Mouse (Mus musculus): ENCODE results near the gene Litaf. TPM values are rescaled to one million over a fixed set of nuclear protein-coding genes. Genes with fewer than 3 reads are reported as not detected.

The Litaf gene
- polyA plus RNA-seq (2016; fragmentation: Nextera tagmentation; extraction: Ambion mirVana) = 31.7 and 34.8 TPM in 2 replicates

GRCm38 (mm10) chr16:11066029-11066832 is at the start of gene Litaf:
Litaf (minus strand) TSS chr16:11066157.
- H3K9ac ChIP-seq = peak within 1 kb of the TSS; percentile 68
- H3K4me1 ChIP-seq = peaks cover 46% of the 10 kb centered on the region
- peak; percentile 96 for ATAC-seq
- peak within 1 kb of the TSS; percentile 66 for H3K4me3 ChIP-seq
- H3K36me3 ChIP-seq = no peaks in the 10 kb centered on the region
- H3K27ac ChIP-seq = peak within 1 kb of the TSS; percentile 62
- H3K27me3 ChIP-seq (replicated peaks) = peaks cover 53% of the 10 kb centered on the region
- peak within 1 kb of the TSS; percentile 96 for H3K4me2 ChIP-seq
- no peaks in the 10 kb centered on the region for H3K9me3 ChIP-seq (replicated peaks)
- under 1% methylated on average over 77 of the region's 78 CpGs for WGBS (ENCODE audit: insufficient replicate concordance)

- no peaks in the 10 kb centered on the region for H3K4me1 ChIP-seq
These were observed 43.3 kb upstream of the Litaf start for GRCm38 (mm10) chr16:11109198-11109740.

GRCm38 (mm10) chr16:11104905-11105304 is 38.9 kb upstream of the Litaf start:
- H3K9ac ChIP-seq = no peak overlapping the region
- no peak overlapping the region for H3K4me3 ChIP-seq
- WGBS (ENCODE audit: insufficient replicate concordance) = 79% methylated on average over 1 of the region's 1 CpGs

More at GRCm38 (mm10) chr16:11109198-11109740, 43.3 kb upstream of the Litaf start:
- H3K9me3 ChIP-seq (replicated peaks) = no peaks in the 10 kb centered on the region
- WGBS (ENCODE audit: insufficient replicate concordance) = 76% methylated on average over 4 of the region's 4 CpGs
- H3K27ac ChIP-seq = no peak overlapping the region
- no peak overlapping the region for H3K4me2 ChIP-seq
- no peak for ATAC-seq
- no peaks in the 10 kb centered on the region for H3K27me3 ChIP-seq (replicated peaks)
- no peak overlapping the region for H3K4me3 ChIP-seq
- peaks cover 46% of the 10 kb centered on the region for H3K36me3 ChIP-seq
- H3K9ac ChIP-seq = no peak overlapping the region

DNA sequence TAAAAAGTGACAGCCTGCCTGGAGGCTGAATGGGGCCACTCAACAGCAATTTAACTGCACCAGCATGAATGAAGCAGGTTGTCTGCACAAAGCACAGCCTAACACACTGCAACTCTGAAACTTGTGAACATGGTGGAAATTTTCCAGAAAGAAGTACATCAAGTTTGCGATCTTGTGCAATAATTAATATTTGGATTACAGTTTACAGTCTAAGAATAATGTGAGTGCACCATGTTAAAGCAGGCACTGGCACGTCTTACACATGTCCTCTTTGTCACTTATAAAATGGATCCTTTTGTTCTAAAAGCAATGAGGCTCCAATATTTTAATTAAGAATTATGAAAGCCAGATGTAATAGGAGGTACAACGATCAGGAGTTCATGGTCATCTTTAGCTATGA is 31.3 kb upstream of the Litaf start:
- Histone ChIP-seq H3K27ac (no peak overlapping the region), H3K9me3 (replicated peaks) (no peaks in the 10 kb centered on the region), H3K4me1 (peaks cover 13% of the 10 kb centered on the region), H3K27me3 (replicated peaks) (no peaks in the 10 kb centered on the region), H3K4me3 (no peak overlapping the region), H3K36me3 (peaks cover 46% of the 10 kb centered on the region), H3K4me2 (no peak overlapping the region), H3K9ac (no peak overlapping the region)
- 81% methylated on average over 3 of the region's 3 CpGs for WGBS (ENCODE audit: insufficient replicate concordance)
- no peak for ATAC-seq

More at GRCm38 (mm10) chr16:11104905-11105304, 38.9 kb upstream of the Litaf start:
- Histone ChIP-seq H3K9me3 (replicated peaks) (no peaks in the 10 kb centered on the region), H3K4me2 (no peak overlapping the region), H3K36me3 (peaks cover 49% of the 10 kb centered on the region), H3K27ac (no peak overlapping the region), H3K27me3 (replicated peaks) (no peaks in the 10 kb centered on the region), H3K4me1 (no peaks in the 10 kb centered on the region)
- ATAC-seq = no peak

GRCm38 (mm10) chr16:11093717-11094386 is 27.9 kb upstream of the Litaf start:
- no peaks in the 10 kb centered on the region for H3K27me3 ChIP-seq (replicated peaks)
- peak; percentile 61 for ATAC-seq
- H3K36me3 ChIP-seq = peaks cover 65% of the 10 kb centered on the region
- no peak overlapping the region; the same call in 1 of the 2 replicates for H3K9ac ChIP-seq
- peaks cover 13% of the 10 kb centered on the region for H3K4me1 ChIP-seq
- peak overlapping the region; percentile 34; the same call in 1 of the 2 replicates for H3K27ac ChIP-seq
- H3K4me3 ChIP-seq = no peak overlapping the region
- 60% methylated on average over 13 of the region's 13 CpGs for WGBS (ENCODE audit: insufficient replicate concordance)
- no peaks in the 10 kb centered on the region for H3K9me3 ChIP-seq (replicated peaks)
- H3K4me2 ChIP-seq = no peak overlapping the region

DNA sequence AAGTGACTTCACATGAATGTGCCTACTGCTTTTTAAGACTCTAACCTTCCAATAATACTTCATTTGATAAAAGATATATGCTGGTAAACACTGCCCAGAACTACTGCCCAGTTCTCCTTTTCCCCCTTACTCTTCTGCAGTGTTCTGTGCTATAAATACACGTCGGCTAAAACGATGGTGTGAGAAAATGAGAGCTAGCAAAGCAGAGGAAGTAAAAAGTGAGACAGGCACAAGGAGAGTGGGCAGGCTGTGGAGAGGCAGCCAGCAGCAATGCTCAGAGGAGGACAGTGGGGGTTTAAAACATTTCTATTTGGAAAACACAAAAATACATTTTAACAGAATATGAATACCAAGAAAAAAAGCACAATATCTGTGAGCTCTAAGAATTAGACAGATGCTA is 26.6 kb upstream of the Litaf start:
- no peak overlapping the region for H3K4me2 ChIP-seq
- H3K36me3 ChIP-seq = peaks cover 78% of the 10 kb centered on the region
- no peak overlapping the region for H3K9ac ChIP-seq
- no peak overlapping the region for H3K27ac ChIP-seq
- H3K27me3 ChIP-seq (replicated peaks) = no peaks in the 10 kb centered on the region
- H3K9me3 ChIP-seq (replicated peaks) = no peaks in the 10 kb centered on the region
- H3K4me1 ChIP-seq = peaks cover 13% of the 10 kb centered on the region
- WGBS (ENCODE audit: insufficient replicate concordance) = 53% methylated on average over 3 of the region's 3 CpGs
- H3K4me3 ChIP-seq = no peak overlapping the region
- ATAC-seq = no peak

- Histone ChIP-seq H3K4me1 (peaks cover 13% of the 10 kb centered on the region), H3K9me3 (replicated peaks) (no peaks in the 10 kb centered on the region), H3K4me3 (no peak overlapping the region), H3K4me2 (no peak overlapping the region), H3K27ac (no peak overlapping the region), H3K27me3 (replicated peaks) (no peaks in the 10 kb centered on the region), H3K36me3 (peaks cover 83% of the 10 kb centered on the region), H3K9ac (no peak overlapping the region)
- WGBS (ENCODE audit: insufficient replicate concordance) = 66% methylated on average over 4 of the region's 4 CpGs
- ATAC-seq = no peak
These were observed 26.1 kb upstream of the Litaf start for GRCm38 (mm10) chr16:11092061-11092460.

GRCm38 (mm10) chr16:11090836-11091570 is 25.0 kb upstream of the Litaf start:
- Histone ChIP-seq H3K4me1 (peaks cover 13% of the 10 kb centered on the region), H3K27me3 (replicated peaks) (no peaks in the 10 kb centered on the region), H3K4me2 (no peak overlapping the region), H3K9ac (no peak overlapping the region), H3K36me3 (peaks cover 83% of the 10 kb centered on the region), H3K9me3 (replicated peaks) (no peaks in the 10 kb centered on the region), H3K4me3 (no peak overlapping the region), H3K27ac (no peak overlapping the region)
- ATAC-seq = no peak
- WGBS (ENCODE audit: insufficient replicate concordance) = 78% methylated on average over 10 of the region's 10 CpGs

DNA sequence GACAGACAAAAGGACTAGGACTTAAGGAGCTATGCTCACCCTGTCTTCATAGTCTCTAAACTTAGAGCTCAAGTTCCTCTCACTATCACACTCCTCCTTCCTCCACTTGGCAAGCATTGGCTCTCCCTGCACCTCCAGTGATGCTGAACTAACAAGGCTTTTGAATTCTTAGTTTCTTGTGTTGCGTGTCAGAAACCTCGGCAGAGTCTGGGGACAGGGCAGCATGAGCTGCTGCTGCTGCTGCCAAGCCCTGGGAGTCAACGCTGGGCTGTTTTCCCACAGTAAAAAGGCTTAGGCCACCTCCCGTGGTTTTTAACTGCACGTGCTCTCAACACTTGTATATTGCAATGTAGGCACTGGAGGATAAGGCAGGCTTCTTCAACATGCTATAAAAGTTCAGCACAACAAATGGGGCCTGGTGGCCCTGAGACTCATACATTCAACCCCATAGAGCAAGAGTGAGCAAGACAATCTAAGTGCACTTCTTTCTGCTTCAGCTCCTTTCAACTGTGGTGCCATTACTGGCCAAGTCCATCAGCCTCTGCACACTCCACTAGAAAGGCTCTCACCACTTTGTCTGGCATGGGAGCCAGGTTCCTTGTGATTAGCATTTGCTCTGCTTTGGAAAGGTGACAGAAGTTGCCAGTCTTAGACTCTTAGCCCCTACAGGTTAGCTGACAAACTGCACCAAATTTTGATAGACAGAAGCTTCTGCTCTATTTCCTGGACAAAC is 21.1 kb upstream of the Litaf start:
- Histone ChIP-seq H3K9me3 (replicated peaks) (no peaks in the 10 kb centered on the region), H3K4me1 (no peaks in the 10 kb centered on the region), H3K27ac (no peak overlapping the region), H3K36me3 (peaks cover 96% of the 10 kb centered on the region), H3K27me3 (replicated peaks) (no peaks in the 10 kb centered on the region), H3K9ac (no peak overlapping the region), H3K4me3 (no peak overlapping the region), H3K4me2 (no peak overlapping the region)
- 85% methylated on average over 5 of the region's 5 CpGs for WGBS (ENCODE audit: insufficient replicate concordance)
- no peak for ATAC-seq

DNA sequence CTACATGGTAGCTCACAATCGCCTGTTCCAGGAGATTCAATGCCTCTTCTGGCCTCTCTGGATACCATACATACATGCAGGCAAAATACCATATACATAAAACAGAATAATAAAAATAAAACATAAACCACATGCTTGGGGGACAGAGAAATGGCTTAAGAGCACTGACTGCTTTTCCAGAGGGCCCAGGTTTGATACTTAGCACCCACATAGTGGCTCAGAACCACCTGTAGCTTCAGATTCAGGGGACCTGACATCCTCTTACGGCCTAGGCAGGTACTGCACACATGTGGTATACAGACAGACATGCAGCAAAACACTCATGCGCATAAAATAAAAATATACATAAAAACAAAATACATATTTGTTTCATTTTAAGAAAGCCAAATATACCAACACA is 20.3 kb upstream of the Litaf start:
- WGBS (ENCODE audit: insufficient replicate concordance) = 82% methylated on average over 3 of the region's 3 CpGs
- H3K36me3 ChIP-seq = peaks cover 96% of the 10 kb centered on the region
- no peak overlapping the region for H3K4me3 ChIP-seq

DNA sequence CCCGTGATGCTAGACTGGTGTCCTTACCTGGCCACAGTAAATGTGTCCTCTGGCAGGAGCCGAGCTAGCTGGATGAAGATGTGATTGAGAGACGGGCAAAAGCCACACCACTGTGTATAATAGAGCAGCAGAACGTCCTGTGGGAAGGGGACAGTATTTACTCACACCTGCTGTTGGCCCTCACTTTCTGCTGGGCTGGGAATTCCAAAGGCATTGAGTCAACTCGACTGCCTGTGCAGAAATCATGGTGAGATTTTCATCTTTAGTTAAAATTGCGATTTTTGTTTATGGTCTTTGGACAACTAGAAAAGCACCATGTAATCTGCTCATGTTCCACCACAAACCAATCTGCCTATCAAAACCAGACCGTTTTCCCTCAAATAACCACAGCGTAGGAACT is 18.2 kb upstream of the Litaf start:
- WGBS (ENCODE audit: insufficient replicate concordance) = 80% methylated on average over 8 of the region's 8 CpGs
- no peak overlapping the region for H3K4me3 ChIP-seq

More for the DNA sequence above, 20.3 kb upstream of the Litaf start:
- no peaks in the 10 kb centered on the region for H3K4me1 ChIP-seq
- no peak overlapping the region for H3K9ac ChIP-seq
- ATAC-seq = no peak
- no peak overlapping the region for H3K4me2 ChIP-seq
- H3K9me3 ChIP-seq (replicated peaks) = no peaks in the 10 kb centered on the region
- no peak overlapping the region for H3K27ac ChIP-seq
- H3K27me3 ChIP-seq (replicated peaks) = no peaks in the 10 kb centered on the region

More for the DNA sequence above, 18.2 kb upstream of the Litaf start:
- no peak for ATAC-seq
- H3K27me3 ChIP-seq (replicated peaks) = no peaks in the 10 kb centered on the region
- H3K9ac ChIP-seq = no peak overlapping the region
- no peaks in the 10 kb centered on the region for H3K4me1 ChIP-seq
- H3K9me3 ChIP-seq (replicated peaks) = no peaks in the 10 kb centered on the region
- no peak overlapping the region for H3K27ac ChIP-seq
- peaks cover 98% of the 10 kb centered on the region for H3K36me3 ChIP-seq
- no peak overlapping the region for H3K4me2 ChIP-seq

Measured in liver, embryonic 12.5 days (tissue).